In the genomic region with DNA sequence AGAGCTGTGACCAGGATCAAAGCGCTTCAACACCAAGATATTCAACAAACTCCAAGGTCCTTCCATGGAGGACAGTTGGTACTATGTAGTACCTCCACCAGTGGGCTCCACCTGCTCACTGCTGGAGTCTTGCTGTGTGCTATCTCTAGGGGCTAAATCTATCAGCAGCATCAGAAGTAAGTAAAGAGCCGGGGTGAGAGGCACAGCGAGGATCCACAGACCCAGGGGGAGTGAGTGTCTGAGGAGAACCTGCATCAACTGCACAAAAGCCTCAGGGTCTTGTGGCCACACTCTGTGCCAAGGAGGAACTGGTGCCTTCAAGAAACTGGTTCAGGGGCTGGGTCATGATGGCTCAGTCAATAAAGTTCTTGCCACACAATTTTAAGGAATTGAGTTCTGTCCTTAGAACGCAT, we compare ENCODE assay signal across 10 mouse cellular contexts. TPM values are rescaled to one million over a fixed set of nuclear protein-coding genes. Genes with fewer than 3 reads are reported as not detected.
A peak's percentile ranks its signal among the peaks of the same experiment; 100 is the strongest.
DNase-seq lines count a peak whose midpoint lies in the region; ATAC-seq and TF ChIP-seq lines count a peak whose summit lies in the region.
"Had no signal": no experiment of that assay in that cellular context is flagged by ENCODE, and none has a peak within 500 bp of the region (broad histone marks: within the 10 kb centered on the region; RNA-seq: fewer than 3 reads in every experiment).

No protein-coding gene starts in this region.

- intact Hi-C loops in gastrocnemius, adult 2 months (cut with DNase I) = loop anchor here (5.0 kb wide), 1 partner anchor 64 kb away; no protein-coding TSS in a partner anchor

- DNase-seq in gastrocnemius, adult 2 months = no peak
- no peak for DNase-seq in gastrocnemius, postnatal 10 days
- peak; percentile 42 for DNase-seq in right cerebral cortex, postnatal 14 days
- DNase-seq in right cerebral cortex, adult 18-20 months = no peak
- DNase-seq in thymus, postnatal 25 days = peak; percentile 25

- 74% methylated on average over 4 of the region's 4 CpGs for WGBS in kidney, embryonic 14.5 days

- ATAC-seq in kidney, embryonic 14.5 days (ENCODE audit: low FRiP score, low TSS enrichment) = peak; percentile 22; the same call in 1 of the 2 replicates
- no peak for ATAC-seq in granulocyte monocyte progenitor cell, adult 5-6 weeks (replicated peaks; ENCODE audit: poor library complexity, severe bottlenecking)
- ATAC-seq in cerebellum, adult (ENCODE audit: insufficient number of reproducible peaks, low FRiP score, low TSS enrichment) = no peak

- H3K27me3 ChIP-seq in kidney, embryonic 14.5 days (ENCODE audit: control insufficient read depth, insufficient read depth, low read length) = no peaks in the 10 kb centered on the region
- H3K27me3 ChIP-seq: limb, embryonic 15.5 days had no signal

- H3K4me2 ChIP-seq in kidney, embryonic 14.5 days (replicated peaks; ENCODE audit: low read depth, low read length) = no peak overlapping the region
- H3K4me2 ChIP-seq: heart, embryonic 15.5 days; limb, embryonic 15.5 days had no signal

- no peaks in the 10 kb centered on the region for H3K36me3 ChIP-seq in kidney, embryonic 14.5 days (ENCODE audit: control insufficient read depth, insufficient read depth, low read length)
- H3K36me3 ChIP-seq: heart, embryonic 15.5 days; limb, embryonic 15.5 days had no signal

- H3K27ac ChIP-seq in gastrocnemius, adult 2 months = peak overlapping the region; percentile 86
- 0 out of 2 replicates have a peak overlapping the region, but pooled peaks have one; percentile 6 for H3K27ac ChIP-seq in kidney, embryonic 14.5 days (ENCODE audit: low read depth, low read length)
- H3K27ac ChIP-seq: heart, embryonic 15.5 days; limb, embryonic 15.5 days had no signal

- H3K9me3 ChIP-seq in kidney, embryonic 14.5 days (ENCODE audit: control insufficient read depth, low read length) = no peaks in the 10 kb centered on the region
- H3K9me3 ChIP-seq: heart, embryonic 15.5 days; limb, embryonic 15.5 days had no signal

- peaks cover 34% of the 10 kb centered on the region for H3K4me1 ChIP-seq in kidney, embryonic 14.5 days (ENCODE audit: control insufficient read depth, insufficient read depth, low read length)

- H3K4me3 ChIP-seq in gastrocnemius, adult 2 months = no peak overlapping the region
- no peak overlapping the region for H3K4me3 ChIP-seq in kidney, embryonic 14.5 days (ENCODE audit: low read length)
- H3K4me3 ChIP-seq: heart, embryonic 15.5 days; limb, embryonic 15.5 days had no signal

- TF ChIP-seq CTCF in gastrocnemius, adult 2 months (IDR thresholded peaks at IDR 0.05) = peak; percentile 51

- no peak overlapping the region for H3K9ac ChIP-seq in kidney, embryonic 14.5 days (ENCODE audit: low read depth, low read length)
- H3K9ac ChIP-seq: heart, embryonic 15.5 days; limb, embryonic 15.5 days had no signal

RNA-seq across cellular contexts. Expression of gene Slc45a1, which starts 56.6 kb away (rescaled TPM):
- total RNA-seq in gastrocnemius, adult 2 months (2021) = not detected
- not detected for total RNA-seq in gastrocnemius, postnatal 10 days (2021)
- polyA plus RNA-seq in kidney, embryonic 14.5 days (2014; fragmentation: Nextera tagmentation; extraction: Ambion mirVana) = not detected in 2 replicates
- not detected in 2 replicates for total RNA-seq in granulocyte monocyte progenitor cell, adult 5-6 weeks (2014; fragmentation: Nextera tagmentation)
- not detected in 2 replicates for total RNA-seq in granulocyte monocyte progenitor cell, adult 5-6 weeks (2017)
- polyA plus RNA-seq: heart, embryonic 15.5 days had no signal

Comparison
In these comparisons a context has a peak if more than half of its experiments do, and no peak if none do; other contexts are left out.
1. DNase-seq: peak in right cerebral cortex, postnatal 14 days (single experiment) and thymus, postnatal 25 days (single experiment); none in gastrocnemius, adult 2 months (single experiment), gastrocnemius, postnatal 10 days (single experiment) and right cerebral cortex, adult 18-20 months (single experiment).